Comparison of ENCODE assay signal across 8 mouse cellular contexts in genomic region chr9:63918245-63918644, GRCm38 (mm10).
A peak's percentile ranks its signal among the peaks of the same experiment; 100 is the strongest.
DNase-seq lines count a peak whose midpoint lies in the region; ATAC-seq and TF ChIP-seq lines count a peak whose summit lies in the region.

No protein-coding gene starts in this region.

- no peak overlapping the region for H3K4me2 ChIP-seq in forebrain, embryonic 13.5 days

- H3K9me3 ChIP-seq in ES-Bruce4 (replicated peaks; ENCODE audit: control insufficient read depth, insufficient read depth, low read length, poor library complexity, severe bottlenecking), result no peaks in the 10 kb centered on the region
- no peaks in the 10 kb centered on the region for H3K9me3 ChIP-seq in forebrain, embryonic 13.5 days (replicated peaks)

- H3K4me3 ChIP-seq in ES-Bruce4 (ENCODE audit: low read depth, low read length), result no peak overlapping the region
- no peak overlapping the region for H3K4me3 ChIP-seq in forebrain, embryonic 13.5 days
- no peak overlapping the region for H3K4me3 ChIP-seq in lung, adult 2 months (replicated peaks; ENCODE audit: extremely low read depth, low read depth, low read length)

- H3K27ac ChIP-seq in ES-Bruce4 (ENCODE audit: insufficient read depth, low read length), result no peak overlapping the region
- H3K27ac ChIP-seq in forebrain, embryonic 13.5 days, result no peak overlapping the region

- TF ChIP-seq EP300 in ES-Bruce4 (IDR thresholded peaks at IDR 0.05; ENCODE audit: insufficient read depth, low read depth, low read length), result no peak

- intact Hi-C loops in heart, postnatal 14 days (cut with DNase I), result loop anchor here (1.0 to 5.0 kb wide), 3 partner anchors 41 to 182 kb away; partner anchors contain the start of gene Smad6

- peak; percentile 93 for TF ChIP-seq CTCF in ES-Bruce4 (IDR thresholded peaks at IDR 0.05; ENCODE audit: low read depth, low read length)
- TF ChIP-seq CTCF in brain, embryonic 14.5 days (IDR thresholded peaks at IDR 0.05; ENCODE audit: borderline replicate concordance, extremely low read depth, insufficient read depth, insufficient read length), result peak; percentile 88
- TF ChIP-seq CTCF in lung, adult 2 months (IDR thresholded peaks at IDR 0.05; ENCODE audit: insufficient read depth, low read length), result peak; percentile 97

- 0 out of 2 replicates have a peak, but pooled peaks have one; percentile 38 for ATAC-seq in forebrain, embryonic 13.5 days

- H3K4me1 ChIP-seq in ES-Bruce4 (ENCODE audit: control insufficient read depth, insufficient read depth, low read length), result no peaks in the 10 kb centered on the region
- H3K4me1 ChIP-seq in forebrain, embryonic 13.5 days, result peaks cover 3% of the 10 kb centered on the region; the same call in 1 of the 2 replicates
- peaks cover 2% of the 10 kb centered on the region for H3K4me1 ChIP-seq in lung, adult 2 months (ENCODE audit: control insufficient read depth, insufficient read depth, low read length)

- peak; percentile 77 for DNase-seq in brain, embryonic 14.5 days (ENCODE audit: low read depth)
- peak; percentile 79 to 90 for DNase-seq in heart, postnatal 14 days
- peak; percentile 25 to 76 for DNase-seq in layer of hippocampus, adult 18-20 months (ENCODE audit: low spot score in 2 of 2)
- DNase-seq in lung, adult 2 months, result peak; percentile 76
- DNase-seq in retina, postnatal 7 days (ENCODE audit: low read depth, low spot score), result peak; percentile 59
- peak; percentile 58 for DNase-seq in urinary bladder, adult 2 months (ENCODE audit: low spot score)

- H3K36me3 ChIP-seq in ES-Bruce4 (ENCODE audit: control insufficient read depth, insufficient read depth, low read length, poor library complexity, severe bottlenecking), result no peaks in the 10 kb centered on the region
- no peaks in the 10 kb centered on the region for H3K36me3 ChIP-seq in forebrain, embryonic 13.5 days (ENCODE audit: poor library complexity, severe bottlenecking)

- no peak overlapping the region for H3K9ac ChIP-seq in ES-Bruce4 (ENCODE audit: low read depth, poor library complexity, severe bottlenecking)
- no peak overlapping the region for H3K9ac ChIP-seq in forebrain, embryonic 13.5 days

- H3K27me3 ChIP-seq in ES-Bruce4 (ENCODE audit: control insufficient read depth, insufficient read depth, low read length, poor library complexity, severe bottlenecking), result no peaks in the 10 kb centered on the region
- H3K27me3 ChIP-seq in forebrain, embryonic 13.5 days, result peaks cover 3% of the 10 kb centered on the region; the same call in 1 of the 2 replicates

- WGBS in forebrain, embryonic 13.5 days, result 65% methylated on average over 4 of the region's 4 CpGs
- WGBS in lung, adult 2 months, result 61% methylated on average over 4 of the region's 4 CpGs

- no peak for TF ChIP-seq POLR2A in ES-Bruce4 (IDR thresholded peaks at IDR 0.05; ENCODE audit: insufficient read depth, low read length)
- TF ChIP-seq POLR2A in brain, embryonic 14.5 days (IDR thresholded peaks at IDR 0.05; ENCODE audit: borderline replicate concordance, extremely low read depth, insufficient read depth, insufficient read length, poor library complexity, severe bottlenecking), result no peak
- TF ChIP-seq POLR2A in lung, adult 2 months (IDR thresholded peaks at IDR 0.05; ENCODE audit: borderline replicate concordance, extremely low read depth, low read depth, low read length), result no peak
